Mouse (Mus musculus): ENCODE results near the gene Rbm38.

Gene Rbm38

GRCm38 (mm10) chr2:173036611-173037010, 16.3 kb downstream of the Rbm38 start:
- DNase-seq (ENCODE audit: low spot score), result no peak

- DNase-seq (ENCODE audit: low spot score), result no peak
Measured at GRCm38 (mm10) chr2:173037347-173037746, 17.0 kb downstream of the Rbm38 start.

GRCm38 (mm10) chr2:173037827-173038607, 17.7 kb downstream of the Rbm38 start:
- DNase-seq (ENCODE audit: low spot score), result no peak

GRCm38 (mm10) chr2:173039041-173039440, 18.7 kb downstream of the Rbm38 start:
- no peak for DNase-seq (ENCODE audit: low spot score)

GRCm38 (mm10) chr2:173040803-173041202, 20.5 kb downstream of the Rbm38 start:
- no peak for DNase-seq (ENCODE audit: low spot score)

GRCm38 (mm10) chr2:173041242-173041641, 20.9 kb downstream of the Rbm38 start:
- no peak for DNase-seq (ENCODE audit: low spot score)

GRCm38 (mm10) chr2:173041893-173042292, 21.6 kb downstream of the Rbm38 start:
- no peak for DNase-seq (ENCODE audit: low spot score)

- no peak for DNase-seq (ENCODE audit: low spot score)
Measured at GRCm38 (mm10) chr2:173042504-173043162, 22.3 kb downstream of the Rbm38 start.

- DNase-seq (ENCODE audit: low spot score), result no peak
Measured at GRCm38 (mm10) chr2:173044198-173044970, 24.1 kb downstream of the Rbm38 start.

GRCm38 (mm10) chr2:173046582-173047297, 26.4 kb downstream of the Rbm38 start:
- DNase-seq (ENCODE audit: low spot score), result no peak

- no peak for DNase-seq (ENCODE audit: low spot score)
Measured at GRCm38 (mm10) chr2:173047471-173047870, 27.2 kb downstream of the Rbm38 start.

- DNase-seq (ENCODE audit: low spot score), result no peak
Measured at GRCm38 (mm10) chr2:173048041-173048745, 27.9 kb downstream of the Rbm38 start.

- DNase-seq (ENCODE audit: low spot score), result no peak
Measured at GRCm38 (mm10) chr2:173049231-173049630, 28.9 kb downstream of the Rbm38 start.

GRCm38 (mm10) chr2:173049817-173050216, 29.5 kb downstream of the Rbm38 start:
- DNase-seq (ENCODE audit: low spot score), result no peak

GRCm38 (mm10) chr2:173050604-173051382, 30.5 kb downstream of the Rbm38 start:
- DNase-seq (ENCODE audit: low spot score), result no peak

- DNase-seq (ENCODE audit: low spot score), result no peak
Measured at GRCm38 (mm10) chr2:173052881-173053280, 32.6 kb downstream of the Rbm38 start.

- DNase-seq (ENCODE audit: low spot score), result no peak
Measured at GRCm38 (mm10) chr2:173053846-173054245, 33.5 kb downstream of the Rbm38 start.

- DNase-seq (ENCODE audit: low spot score), result no peak
Measured at GRCm38 (mm10) chr2:173056303-173056881, 36.1 kb downstream of the Rbm38 start.

- no peak for DNase-seq (ENCODE audit: low spot score)
Measured at GRCm38 (mm10) chr2:173056882-173057315, 36.6 kb downstream of the Rbm38 start.

- DNase-seq (ENCODE audit: low spot score), result no peak
Measured at GRCm38 (mm10) chr2:173057623-173058022, 37.3 kb downstream of the Rbm38 start.

All from left cerebral cortex, adult 11 months (tissue).